Mouse (Mus musculus) kidney, embryonic 15.5 days (tissue): ENCODE data around the gene Cfap299. TPM values are rescaled to one million over a fixed set of nuclear protein-coding genes. Genes with fewer than 3 reads are reported as not detected.
A peak's percentile ranks its signal among the peaks of the same experiment; 100 is the strongest.
"Not testable (repeated sequence)": the region's sequence is repeated elsewhere in the genome, so short reads cannot be mapped to it uniquely, and the experiment has no call there.

Experiments used
- ATAC-seq: fragments of 200-750 bp; cut with Nextera tagmentation; replicated peaks from 2 replicates; pipeline ENCODE4 v1.8.0; 2017; ENCODE audit warnings: moderate TSS enrichment; ENCODE audit not compliant: low FRiP score
- H3K27ac ChIP-seq: fragments of 300-500 bp; sonication (generic); 2 replicates; pipeline ENCODE4 v1.5.1; 2015; ENCODE audit warnings: mild to moderate bottlenecking, inconsistent platforms
- H3K27me3 ChIP-seq: fragments of 300-500 bp; sonication (generic); 2 replicates; pipeline ENCODE4 v1.6.1; 2015; ENCODE audit warnings: inconsistent platforms
- H3K36me3 ChIP-seq: fragments of 300-500 bp; sonication (generic); 2 replicates; pipeline ENCODE4 v1.6.1; 2015; ENCODE audit warnings: inconsistent platforms
- H3K4me1 ChIP-seq: fragments of 300-500 bp; sonication (generic); 2 replicates; pipeline ENCODE4 v1.6.1; 2015; ENCODE audit warnings: inconsistent platforms
- H3K4me2 ChIP-seq: fragments of 300-500 bp; sonication (generic); 2 replicates; pipeline ENCODE4 v1.6.1; 2015; ENCODE audit warnings: moderate library complexity, mild to moderate bottlenecking, inconsistent platforms
- H3K4me3 ChIP-seq: fragments of 300-500 bp; sonication (generic); replicated peaks from 2 replicates; pipeline ENCODE4 v1.5.1; 2015; ENCODE audit warnings: mild to moderate bottlenecking, inconsistent platforms
- H3K9ac ChIP-seq: fragments of 300-500 bp; sonication (generic); 2 replicates; pipeline ENCODE4 v1.6.1; 2015; ENCODE audit warnings: mild to moderate bottlenecking, inconsistent platforms
- H3K9me3 ChIP-seq: fragments of 300-500 bp; sonication (generic); replicated peaks from 2 replicates; pipeline ENCODE4 v1.6.1; 2016; ENCODE audit warnings: inconsistent platforms
- WGBS: fragments of 180-500 bp; shearing (Covaris S2); methylation state at CpG from one replicate; pipeline ENCODE4 v1.1.7; 2015; ENCODE audit warnings: mixed read lengths; 5-methylcytosine and 5-hydroxymethylcytosine counted together
- polyA plus RNA-seq: library from polyadenylated mRNA; unstranded; fragments of >200 nt; fragmentation: Nextera tagmentation; extraction: Ambion mirVana; gene quantifications from 2 replicates; pipeline ENCODE4 v1.2.1, GENCODE M21; 2015

Gene Cfap299
- 0.26 and 0.61 TPM in 2 replicates for polyA plus RNA-seq

- Histone ChIP-seq H3K36me3 (no peaks in the 10 kb centered on the region), H3K4me1 (no peaks in the 10 kb centered on the region), H3K27me3 (peaks cover 22% of the 10 kb centered on the region), H3K27ac (no peak within 1 kb of the TSS), H3K4me3 (peak within 1 kb of the TSS; percentile 54), H3K9ac (no peak within 1 kb of the TSS), H3K9me3 (no peaks in the 10 kb centered on the region), H3K4me2 (peak within 1 kb of the TSS; percentile 62)
- WGBS: 1% methylated on average over 46 of the region's 46 CpGs
- ATAC-seq: peak; percentile 98
Measured at GRCm38 (mm10) chr5:98328848-98329624, at the start of gene Cfap299. Gene Cfap299 (plus strand): TSS chr5:98329304.

GRCm38 (mm10) chr5:98281993-98282392, 47.1 kb upstream of the Cfap299 start:
- no peaks in the 10 kb centered on the region for H3K9me3 ChIP-seq
- H3K27ac ChIP-seq: no peak overlapping the region
- H3K4me1 ChIP-seq: peaks cover 7% of the 10 kb centered on the region; the same call in 1 of the 2 replicates
- peaks cover 5% of the 10 kb centered on the region for H3K27me3 ChIP-seq
- no peak overlapping the region for H3K9ac ChIP-seq
- H3K4me2 ChIP-seq: no peak overlapping the region
- no peak overlapping the region for H3K4me3 ChIP-seq
- WGBS: 53% methylated on average over 9 of the region's 9 CpGs
- H3K36me3 ChIP-seq: no peaks in the 10 kb centered on the region
- no peak for ATAC-seq

DNA sequence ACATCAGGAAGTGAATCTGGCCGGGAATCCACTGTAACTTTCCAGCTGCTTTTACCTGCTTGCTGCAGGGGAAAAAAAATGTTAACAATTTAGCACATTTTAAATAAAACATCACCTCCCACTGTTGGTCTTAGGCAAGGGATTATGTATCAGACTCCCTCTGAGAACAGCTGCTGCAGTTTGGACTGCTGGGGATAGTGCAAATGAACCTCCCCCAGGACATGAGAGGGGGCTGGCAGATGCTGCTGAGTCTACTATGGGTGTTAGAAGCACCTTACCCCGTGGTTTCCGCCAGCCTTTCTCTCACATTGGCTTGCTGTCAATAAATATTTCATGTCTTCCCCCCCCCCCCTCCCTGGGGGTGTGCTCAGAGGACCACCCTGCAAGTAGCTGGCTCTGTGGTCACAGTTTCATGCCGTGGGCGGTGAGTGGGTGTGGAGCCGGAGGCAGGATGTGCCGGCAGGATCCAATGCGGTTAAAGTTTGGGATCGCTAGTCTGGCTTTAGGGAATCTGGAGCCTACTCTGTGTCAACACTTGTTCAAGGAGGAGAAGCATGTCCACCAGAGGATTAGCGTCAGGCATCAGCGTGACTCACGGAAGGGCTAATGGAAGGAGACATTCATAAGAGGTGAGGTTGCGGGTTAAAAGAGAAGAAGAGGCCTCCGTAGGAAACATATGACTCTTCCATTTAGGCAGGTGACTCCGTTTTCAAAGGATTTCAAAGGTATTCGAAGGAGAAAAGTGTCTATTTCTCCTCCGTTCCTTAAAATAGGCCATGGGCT, 45.2 kb upstream of the Cfap299 start:
- ATAC-seq: 0 out of 2 replicates have a peak, but pooled peaks have one; percentile 52
- Histone ChIP-seq H3K9me3 (no peaks in the 10 kb centered on the region), H3K36me3 (no peaks in the 10 kb centered on the region), H3K4me2 (peak overlapping the region; percentile 40), H3K4me1 (peaks cover 7% of the 10 kb centered on the region; the same call in 1 of the 2 replicates), H3K27ac (no peak overlapping the region), H3K9ac (no peak overlapping the region), H3K27me3 (peaks cover 5% of the 10 kb centered on the region), H3K4me3 (no peak overlapping the region)
- 31% methylated on average over 17 of the region's 17 CpGs for WGBS

DNA sequence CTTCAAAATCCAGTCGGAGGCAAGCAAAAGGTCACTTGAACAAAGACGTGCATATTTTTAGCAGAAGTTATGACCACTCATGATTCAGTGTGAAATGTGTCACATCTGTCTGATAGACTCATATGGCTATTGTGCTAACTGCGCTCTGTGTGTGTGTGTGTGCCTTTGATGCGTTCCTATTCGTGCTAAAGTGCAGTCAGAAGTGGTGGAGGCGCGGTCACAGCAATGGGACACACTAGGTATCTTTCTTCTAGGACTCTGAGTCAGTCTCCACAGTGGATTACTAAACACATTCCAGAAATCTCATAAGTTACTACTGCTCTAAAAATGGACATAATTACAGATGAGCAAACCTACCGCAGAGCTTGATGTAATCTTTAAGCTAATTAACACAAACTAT, 38.5 kb upstream of the Cfap299 start:
- WGBS: 80% methylated on average over 8 of the region's 8 CpGs
- H3K9ac ChIP-seq: no peak overlapping the region
- no peaks in the 10 kb centered on the region for H3K9me3 ChIP-seq
- peaks cover 7% of the 10 kb centered on the region for H3K4me1 ChIP-seq
- H3K27me3 ChIP-seq: peaks cover 47% of the 10 kb centered on the region
- no peak overlapping the region for H3K4me3 ChIP-seq
- H3K4me2 ChIP-seq: no peak overlapping the region
- H3K27ac ChIP-seq: no peak overlapping the region
- H3K36me3 ChIP-seq: no peaks in the 10 kb centered on the region
- no peak for ATAC-seq

DNA sequence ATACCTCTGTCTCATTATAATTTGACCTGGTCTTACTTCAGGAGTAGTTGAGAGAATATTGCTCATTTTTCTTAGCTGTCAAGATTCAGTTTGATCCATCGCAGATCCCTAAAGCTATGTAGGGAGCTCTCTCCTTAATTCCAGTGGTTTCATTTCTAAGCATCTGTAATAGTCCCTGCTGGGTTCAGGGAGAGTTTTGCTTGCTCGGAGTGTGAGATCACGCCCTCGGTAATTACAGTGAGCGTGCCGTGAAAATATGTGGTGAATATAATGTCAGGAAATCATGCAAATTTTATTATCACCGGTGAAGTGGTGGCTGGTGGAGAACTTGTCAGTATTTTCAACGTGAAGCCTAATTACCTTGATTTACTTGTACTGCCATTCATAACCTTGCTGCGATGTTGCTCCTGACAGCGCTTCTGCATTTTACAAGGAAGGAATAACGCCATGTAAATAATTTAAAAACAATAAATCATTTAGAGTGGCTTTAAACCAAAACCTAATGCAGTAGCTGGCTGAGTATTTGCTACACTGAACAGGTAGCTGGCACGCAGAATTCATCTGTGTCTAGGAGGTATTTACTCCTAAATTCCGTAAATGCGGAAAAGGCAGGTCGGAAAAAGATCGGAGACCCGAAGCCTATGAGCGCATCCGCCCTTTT, 36.6 kb upstream of the Cfap299 start:
- no peak overlapping the region for H3K9ac ChIP-seq
- 3% methylated on average over 19 of the region's 19 CpGs for WGBS

DNA sequence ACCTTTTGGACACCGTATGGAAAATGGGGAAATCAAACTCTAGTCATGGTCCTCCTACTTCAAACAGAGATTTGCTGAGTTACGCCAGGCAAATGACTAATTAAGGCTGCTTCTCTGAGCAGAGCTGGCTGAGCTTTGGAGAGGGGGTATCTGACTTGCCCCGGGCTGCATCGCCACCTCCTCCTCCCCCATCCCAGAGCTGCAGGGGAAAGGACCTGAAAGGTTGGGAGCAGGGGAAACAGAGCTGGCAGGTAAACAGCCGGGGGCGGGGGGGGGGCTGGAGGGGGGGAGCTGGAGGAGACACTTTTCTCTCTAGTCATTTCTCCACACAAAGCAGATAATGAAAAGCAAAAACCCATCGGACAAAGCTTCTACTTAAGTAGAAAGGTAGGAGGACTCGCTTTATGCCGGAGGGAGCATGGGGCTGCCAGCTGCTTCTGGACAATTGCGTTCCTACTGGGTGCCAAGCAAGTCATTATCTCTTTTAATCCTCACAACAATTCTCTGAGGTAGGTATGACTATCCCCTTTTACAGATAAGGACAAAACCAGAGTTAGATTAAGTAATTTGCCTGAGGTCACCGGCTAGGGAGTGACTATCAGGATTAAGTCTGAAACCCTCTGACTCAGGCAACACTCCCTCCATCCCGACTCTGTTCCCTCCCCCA, 35.9 kb upstream of the Cfap299 start:
- H3K27me3 ChIP-seq: peaks cover 47% of the 10 kb centered on the region
- H3K4me3 ChIP-seq: peak overlapping the region; percentile 24; the same call in 1 of the 2 replicates
- no peak overlapping the region for H3K27ac ChIP-seq
- 2% methylated on average over 12 of the region's 12 CpGs for WGBS
- H3K9ac ChIP-seq: no peak overlapping the region
- peak overlapping the region; percentile 48 for H3K4me2 ChIP-seq
- H3K9me3 ChIP-seq: no peaks in the 10 kb centered on the region
- ATAC-seq: no peak
- peaks cover 7% of the 10 kb centered on the region for H3K4me1 ChIP-seq
- no peaks in the 10 kb centered on the region for H3K36me3 ChIP-seq

More for the DNA sequence above, 36.6 kb upstream of the Cfap299 start:
- H3K4me2 ChIP-seq: peak overlapping the region; percentile 48
- no peak for ATAC-seq
- peaks cover 47% of the 10 kb centered on the region for H3K27me3 ChIP-seq
- H3K9me3 ChIP-seq: no peaks in the 10 kb centered on the region
- H3K36me3 ChIP-seq: no peaks in the 10 kb centered on the region
- H3K4me1 ChIP-seq: peaks cover 7% of the 10 kb centered on the region
- peak overlapping the region; percentile 24; the same call in 1 of the 2 replicates for H3K4me3 ChIP-seq
- H3K27ac ChIP-seq: no peak overlapping the region

GRCm38 (mm10) chr5:98300079-98300478, 29.0 kb upstream of the Cfap299 start:
- no peaks in the 10 kb centered on the region for H3K4me1 ChIP-seq
- WGBS: 71% methylated on average over 4 of the region's 4 CpGs
- H3K9ac ChIP-seq: no peak overlapping the region
- H3K27me3 ChIP-seq: peaks cover 3% of the 10 kb centered on the region; the same call in 1 of the 2 replicates
- H3K27ac ChIP-seq: no peak overlapping the region
- no peaks in the 10 kb centered on the region for H3K36me3 ChIP-seq
- H3K4me2 ChIP-seq: no peak overlapping the region
- no peak for ATAC-seq
- no peak overlapping the region for H3K4me3 ChIP-seq
- H3K9me3 ChIP-seq: no peaks in the 10 kb centered on the region

GRCm38 (mm10) chr5:98305673-98306072, 23.4 kb upstream of the Cfap299 start:
- WGBS: 76% methylated on average over 4 of the region's 4 CpGs
- no peaks in the 10 kb centered on the region for H3K27me3 ChIP-seq
- no peak overlapping the region for H3K27ac ChIP-seq
- ATAC-seq: no peak
- no peak overlapping the region for H3K9ac ChIP-seq
- H3K4me1 ChIP-seq: no peaks in the 10 kb centered on the region
- H3K9me3 ChIP-seq: no peaks in the 10 kb centered on the region
- no peak overlapping the region for H3K4me3 ChIP-seq
- no peaks in the 10 kb centered on the region for H3K36me3 ChIP-seq
- H3K4me2 ChIP-seq: no peak overlapping the region

GRCm38 (mm10) chr5:98306528-98306927, 22.6 kb upstream of the Cfap299 start:
- Histone ChIP-seq H3K4me1 (no peaks in the 10 kb centered on the region), H3K36me3 (no peaks in the 10 kb centered on the region), H3K27ac (no peak overlapping the region), H3K4me2 (peak overlapping the region; percentile 5; the same call in 1 of the 2 replicates), H3K27me3 (no peaks in the 10 kb centered on the region), H3K9me3 (no peaks in the 10 kb centered on the region), H3K9ac (no peak overlapping the region), H3K4me3 (no peak overlapping the region)
- ATAC-seq: 0 out of 2 replicates have a peak, but pooled peaks have one; percentile 58
- WGBS: 20% methylated on average over 9 of the region's 9 CpGs

- ATAC-seq: no peak
Measured at GRCm38 (mm10) chr5:98326625-98327024, 2.5 kb upstream of the Cfap299 start.

GRCm38 (mm10) chr5:98343751-98344150, 14.6 kb downstream of the Cfap299 start:
- H3K4me1 ChIP-seq, H3K4me3 ChIP-seq, ATAC-seq, H3K9me3 ChIP-seq, H3K27me3 ChIP-seq, H3K9ac ChIP-seq, H3K27ac ChIP-seq, H3K36me3 ChIP-seq, H3K4me2 ChIP-seq: not testable (repeated sequence)
- WGBS: 91% methylated on average over 16 of the region's 16 CpGs

More at GRCm38 (mm10) chr5:98326625-98327024, 2.5 kb upstream of the Cfap299 start:
- Histone ChIP-seq H3K36me3 (no peaks in the 10 kb centered on the region), H3K4me2 (no peak overlapping the region), H3K9me3 (no peaks in the 10 kb centered on the region), H3K27me3 (peaks cover 22% of the 10 kb centered on the region), H3K9ac (no peak overlapping the region), H3K4me3 (no peak overlapping the region), H3K27ac (no peak overlapping the region), H3K4me1 (no peaks in the 10 kb centered on the region)
- 73% methylated on average over 2 of the region's 2 CpGs for WGBS
